Mouse (Mus musculus): Measurements from ENCODE around the gene Cd81.

DNA sequence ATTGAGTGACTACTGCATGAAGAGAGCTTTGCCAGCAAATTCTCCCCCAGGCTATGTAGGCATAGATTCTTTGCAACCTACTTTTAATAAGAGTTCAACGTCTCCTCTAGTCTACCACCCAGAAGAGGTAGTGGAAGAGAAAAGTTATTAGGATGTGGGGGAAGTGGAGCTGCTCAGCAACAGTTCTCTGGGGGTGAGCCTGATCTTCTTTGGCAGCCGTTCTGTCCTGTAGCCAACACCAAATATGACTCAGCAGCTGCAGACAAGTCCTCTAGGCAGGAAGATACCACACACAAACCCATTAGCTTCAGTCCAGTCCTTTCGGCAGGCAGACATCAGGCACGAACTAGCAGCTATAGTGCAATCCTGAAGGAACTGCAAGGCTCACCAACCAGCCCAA lies 48.2 kb downstream of the Cd81 start:
- TF ChIP-seq POLR2A (IDR thresholded peaks at IDR 0.05; ENCODE audit: low read depth, low read length) (no peak), CTCF (conservative IDR thresholded peaks at IDR 0.05; ENCODE audit: insufficient read depth, insufficient read length, low read depth, low read length) (no peak)
